Comparison of ENCODE assay signal across 10 mouse cellular contexts in genomic region chr9:120899833-120900232, GRCm38 (mm10).
"Had no signal": no experiment of that assay in that cellular context is flagged by ENCODE, and none has a peak within 500 bp of the region (broad histone marks: within the 10 kb centered on the region; RNA-seq: fewer than 3 reads in every experiment).

No protein-coding gene starts in this region.

- H3K27me3 ChIP-seq: hindbrain, embryonic 15.5 days; limb, embryonic 13.5 days; neural tube, embryonic 15.5 days had no signal

- H3K4me2 ChIP-seq: hindbrain, embryonic 15.5 days; limb, embryonic 13.5 days; midbrain, embryonic 12.5 days; neural tube, embryonic 15.5 days had no signal

- H3K9ac ChIP-seq: hindbrain, embryonic 15.5 days; limb, embryonic 13.5 days; midbrain, embryonic 12.5 days; neural tube, embryonic 15.5 days had no signal

- H3K9me3 ChIP-seq: hindbrain, embryonic 15.5 days; limb, embryonic 13.5 days; midbrain, embryonic 12.5 days; neural tube, embryonic 15.5 days had no signal

- H3K36me3 ChIP-seq: hindbrain, embryonic 15.5 days; limb, embryonic 13.5 days; midbrain, embryonic 12.5 days; neural tube, embryonic 15.5 days had no signal

- H3K27ac ChIP-seq: hindbrain, embryonic 15.5 days; layer of hippocampus, adult 2 months; limb, embryonic 13.5 days; midbrain, embryonic 12.5 days; neural tube, embryonic 15.5 days had no signal

- H3K4me1 ChIP-seq: hindbrain, embryonic 15.5 days; midbrain, embryonic 12.5 days; neural tube, embryonic 15.5 days had no signal

- DNase-seq: left cerebral cortex, postnatal 4 days; lung, adult 18-20 months; spleen, adult 18-20 months; thymus, postnatal 4 days had no signal

- H3K4me3 ChIP-seq: hindbrain, embryonic 15.5 days; layer of hippocampus, adult 2 months; limb, embryonic 13.5 days; midbrain, embryonic 12.5 days; myocyte; neural tube, embryonic 15.5 days had no signal
